12 mouse cellular contexts compared by ENCODE assay signal in genomic region chr15:101371141-101371985, GRCm38 (mm10). TPM values are rescaled to one million over a fixed set of nuclear protein-coding genes. Genes with fewer than 3 reads are reported as not detected.
DNase-seq lines count a peak whose midpoint lies in the region; ATAC-seq and TF ChIP-seq lines count a peak whose summit lies in the region.
"Had no signal": no experiment of that assay in that cellular context is flagged by ENCODE, and none has a peak within 500 bp of the region (broad histone marks: within the 10 kb centered on the region; RNA-seq: fewer than 3 reads in every experiment).

No protein-coding gene starts in this region.

- 0 out of 2 replicates have a peak, but pooled peaks cover 2% of the 10 kb centered on the region for H3K27me3 ChIP-seq in heart, embryonic 15.5 days

- no peak for TF ChIP-seq CTCF in embryonic fibroblast, embryonic 13.5 days (IDR thresholded peaks at IDR 0.05; ENCODE audit: borderline replicate concordance, insufficient read depth, low read length)

- no peak overlapping the region for H3K9ac ChIP-seq in heart, embryonic 15.5 days
- H3K9ac ChIP-seq: embryonic facial prominence, embryonic 12.5 days had no signal

- DNase-seq in heart, adult 18-20 months: no peak
- peak; percentile 52 to 66 for DNase-seq in kidney, postnatal 36 days
- no peak for DNase-seq in retina, embryonic 14.5 days (ENCODE audit: low spot score)
- DNase-seq in embryo, embryonic 10 days (ENCODE audit: low spot score): no peak
- DNase-seq: cerebellum, adult 8-10 months; thymus, postnatal 14 days had no signal

- H3K4me1 ChIP-seq in heart, embryonic 15.5 days (replicated peaks): peaks cover 88% of the 10 kb centered on the region
- peaks cover 11% of the 10 kb centered on the region for H3K4me1 ChIP-seq in embryonic fibroblast, embryonic 13.5 days (ENCODE audit: control insufficient read depth, insufficient read depth, low read length)

- no peak for ATAC-seq in heart, embryonic 15.5 days (replicated peaks; ENCODE audit: insufficient number of reproducible peaks, insufficient read depth, low FRiP score, low read depth)
- ATAC-seq in megakaryocyte, adult 5-6 weeks (ENCODE audit: poor library complexity, severe bottlenecking): peak; percentile 26

- WGBS in heart, embryonic 15.5 days: 72% methylated on average over 15 of the region's 15 CpGs

- no peak overlapping the region for H3K4me2 ChIP-seq in heart, embryonic 15.5 days
- H3K4me2 ChIP-seq: embryonic facial prominence, embryonic 12.5 days had no signal

- no peak for TF ChIP-seq POLR2A in embryonic fibroblast, embryonic 13.5 days (IDR thresholded peaks at IDR 0.05; ENCODE audit: low read depth, low read length)

- H3K27ac ChIP-seq in heart, embryonic 15.5 days: peak overlapping the region; percentile 94
- peak overlapping the region; percentile 69 for H3K27ac ChIP-seq in embryonic fibroblast, embryonic 13.5 days (ENCODE audit: insufficient read depth, low read length)
- H3K27ac ChIP-seq: embryonic facial prominence, embryonic 12.5 days; kidney, postnatal 0 days had no signal

- H3K4me3 ChIP-seq in heart, embryonic 15.5 days: no peak overlapping the region
- H3K4me3 ChIP-seq in embryonic fibroblast, embryonic 13.5 days (ENCODE audit: insufficient read depth, low read length): no peak overlapping the region
- H3K4me3 ChIP-seq: embryonic facial prominence, embryonic 12.5 days had no signal

- H3K9me3 ChIP-seq in heart, embryonic 15.5 days (replicated peaks): no peaks in the 10 kb centered on the region
- H3K9me3 ChIP-seq: embryonic facial prominence, embryonic 12.5 days had no signal

- H3K36me3 ChIP-seq in heart, embryonic 15.5 days: no peaks in the 10 kb centered on the region
- H3K36me3 ChIP-seq: embryonic facial prominence, embryonic 12.5 days had no signal

RNA-seq across cellular contexts. Expression of gene Krt80, which starts 1.4 kb away (rescaled TPM):
- polyA plus RNA-seq in heart, embryonic 15.5 days (2015; fragmentation: Nextera tagmentation; extraction: Ambion mirVana): 7.4 and 8.1 TPM in 2 replicates
- 1 to 10 TPM; 2.0 to 3.2 TPM for total RNA-seq in heart, adult 18-20 months (2021)
- polyA plus RNA-seq in embryonic fibroblast, embryonic 13.5 days (2011; ENCODE audit: insufficient read length, low read depth, missing spikeins): 2.2 and 2.4 TPM in 2 replicates
- 44.3 and 45.8 TPM in 2 replicates for total RNA-seq in megakaryocyte, adult 5-6 weeks (2015)
- total RNA-seq in megakaryocyte, adult 5-6 weeks (2017): 31.7 and 37.8 TPM in 2 replicates
- polyA plus RNA-seq: forebrain, embryonic 14.5 days had no signal

RNA-seq across cellular contexts. Expression of gene Krt7, which starts 39.5 kb away (rescaled TPM):
- polyA plus RNA-seq in heart, embryonic 15.5 days (2015; fragmentation: Nextera tagmentation; extraction: Ambion mirVana): 17.4 and 28.2 TPM in 2 replicates
- total RNA-seq in heart, adult 18-20 months (2021): 1 to 10 TPM; 1.9 to 4.1 TPM
- polyA plus RNA-seq in embryonic fibroblast, embryonic 13.5 days (2011; ENCODE audit: insufficient read length, low read depth, missing spikeins): 0.98 and 1.8 TPM in 2 replicates
- total RNA-seq in megakaryocyte, adult 5-6 weeks (2015): 0.85 and 1.1 TPM in 2 replicates
- total RNA-seq in megakaryocyte, adult 5-6 weeks (2017): 1.5 and 2.8 TPM in 2 replicates

Comparison
In these comparisons a context has a peak if more than half of its experiments do, and no peak if none do; other contexts are left out.
1. DNase-seq: peak in kidney, postnatal 36 days (2 of 2); none in heart, adult 18-20 months (0 of 2), retina, embryonic 14.5 days (single experiment) and embryo, embryonic 10 days (single experiment).
2. RNA of gene Krt80, which starts 1.4 kb away (total RNA-seq): 31.7 to 45.8 TPM in megakaryocyte, adult 5-6 weeks; 2.0 to 3.2 TPM in heart, adult 18-20 months; every median in the first group is over 4 times any median in the second.